17 mouse cellular contexts compared by ENCODE assay signal in genomic region chr2:109955910-109956309, GRCm38 (mm10).
"Had no signal": no experiment of that assay in that cellular context is flagged by ENCODE, and none has a peak within 500 bp of the region (broad histone marks: within the 10 kb centered on the region; RNA-seq: fewer than 3 reads in every experiment).

No protein-coding gene starts in this region.

- H3K9ac ChIP-seq: liver, postnatal 0 days; lung, embryonic 15.5 days; midbrain, embryonic 12.5 days; midbrain, embryonic 15.5 days; neural tube, embryonic 12.5 days; stomach, embryonic 15.5 days had no signal

- H3K27me3 ChIP-seq: lung, embryonic 15.5 days; midbrain, embryonic 15.5 days; neural tube, embryonic 12.5 days; stomach, embryonic 15.5 days had no signal

- H3K27ac ChIP-seq: lung, embryonic 15.5 days; macrophage; midbrain, embryonic 12.5 days; midbrain, embryonic 15.5 days; neural tube, embryonic 12.5 days; stomach, embryonic 15.5 days; stomach, postnatal 0 days had no signal

- ATAC-seq: liver, postnatal 0 days; lung, postnatal 0 days; midbrain, embryonic 15.5 days had no signal

- H3K4me3 ChIP-seq: lung, embryonic 15.5 days; megakaryocyte, embryonic 14.5 days; midbrain, embryonic 12.5 days; midbrain, embryonic 15.5 days; neural tube, embryonic 12.5 days; stomach, embryonic 15.5 days had no signal

- DNase-seq: liver, postnatal 0 days; lung, adult 2 months; lung, postnatal 14 days; lung, postnatal 36 days; right cerebral cortex, postnatal 14 days; thymus, adult 2 months; thymus, postnatal 25 days; thymus, postnatal 4 days had no signal

- H3K4me2 ChIP-seq: lung, embryonic 15.5 days; midbrain, embryonic 12.5 days; midbrain, embryonic 15.5 days; neural tube, embryonic 12.5 days; stomach, embryonic 15.5 days had no signal

- H3K36me3 ChIP-seq: lung, embryonic 15.5 days; midbrain, embryonic 12.5 days; midbrain, embryonic 15.5 days; neural tube, embryonic 12.5 days; stomach, embryonic 15.5 days had no signal

- H3K9me3 ChIP-seq: lung, embryonic 15.5 days; midbrain, embryonic 12.5 days; midbrain, embryonic 15.5 days; neural tube, embryonic 12.5 days; stomach, embryonic 15.5 days had no signal
